Mouse (Mus musculus) C3H10T1/2 (cell line): ENCODE measurements around the gene Dnttip1. TPM values are rescaled to one million over a fixed set of nuclear protein-coding genes. Genes with fewer than 3 reads are reported as not detected.

ENCODE experiments used
- polyA plus RNA-seq, 2 experiments: library from polyadenylated mRNA; unstranded; fragments of >200 nt; fragmentation: generic; extraction: Trizol; gene quantifications; one replicate each; pipeline ENCODE4 v1.2.1; 2012; ENCODE audit warnings: missing spikeins in 2 of 2

The Dnttip1 gene
- polyA plus RNA-seq, result 10 to 100 TPM; 55.3 to 58.9 TPM

GRCm38 (mm10) chr2:164745843-164746479 lies at the start of gene Dnttip1, which contains the start of gene Wfdc3:
Dnttip1 (plus strand) TSS chr2:164745983.
Wfdc3 (minus strand) TSS chr2:164745931.

GRCm38 (mm10) chr2:164698201-164698600 lies 47.6 kb upstream of the Dnttip1 start, which contains the start of gene Spint4:
Spint4 (plus strand) TSS chr2:164698501.

GRCm38 (mm10) chr2:164715005-164715404 lies 30.8 kb upstream of the Dnttip1 start, which contains the start of gene Spint5:
Spint5 (plus strand) TSS chr2:164715305.

GRCm38 (mm10) chr2:164769258-164770037 lies 23.7 kb downstream of the Dnttip1 start, which contains the start of gene Ube2c:
Ube2c (plus strand) TSS chr2:164769898.

GRCm38 (mm10) chr2:164779481-164780086 lies 33.8 kb downstream of the Dnttip1 start, which contains the start of gene Tnnc2:
Tnnc2 (minus strand) TSS chr2:164779967.

GRCm38 (mm10) chr2:164785481-164786387 lies 40.0 kb downstream of the Dnttip1 start, which contains the start of gene Snx21:
Snx21 (plus strand) TSS chr2:164785823.

GRCm38 (mm10) chr2:164804533-164805331 lies 58.9 kb downstream of the Dnttip1 start, which contains the start of the genes Acot8 and Zswim3:
Acot8 (minus strand) TSS chr2:164804882.
Zswim3 (plus strand) TSS chr2:164805098.

Other genes with a start within 250 kb of the Dnttip1 start
- 100 to 1,000 TPM in 1 of 2 experiments, 10 to 100 TPM in 1; 77.8 to 142 TPM for gene Pigt, start 248.5 kb upstream of the Dnttip1 start, polyA plus RNA-seq
- not detected for gene Wfdc2, start 183.6 kb upstream of the Dnttip1 start, polyA plus RNA-seq
- not detected for gene Spint3, start 172.5 kb upstream of the Dnttip1 start, polyA plus RNA-seq
- not detected for gene Wfdc6a, start 160.5 kb upstream of the Dnttip1 start, polyA plus RNA-seq
- gene Eppin, start 152.4 kb upstream of the Dnttip1 start, polyA plus RNA-seq, result not detected
- not detected for gene Wfdc6b, start 132.5 kb upstream of the Dnttip1 start, polyA plus RNA-seq
- not detected for gene Wfdc8, start 132.4 kb upstream of the Dnttip1 start, polyA plus RNA-seq
- gene Wfdc16, start 107.2 kb upstream of the Dnttip1 start, polyA plus RNA-seq, result not detected
- gene Wfdc10, start 89.9 kb upstream of the Dnttip1 start, polyA plus RNA-seq, result not detected
- not detected for gene Wfdc9, start 89.4 kb upstream of the Dnttip1 start, polyA plus RNA-seq
- gene Wfdc11, start 71.9 kb upstream of the Dnttip1 start, polyA plus RNA-seq, result not detected
- gene Wfdc13, start 60.9 kb upstream of the Dnttip1 start, polyA plus RNA-seq, result under 1 TPM in 1 of 2 experiments, not detected in 1; 0.04 TPM
- gene Spint4, start 47.5 kb upstream of the Dnttip1 start, polyA plus RNA-seq, result not detected
- gene Spint5, start 30.7 kb upstream of the Dnttip1 start, polyA plus RNA-seq, result not detected
- gene Wfdc3, start 52 bp upstream of the Dnttip1 start, polyA plus RNA-seq, result 1 to 10 TPM in 1 of 2 experiments, under 1 TPM in 1; 0.27 to 1.1 TPM
- 100 to 1,000 TPM; 116 to 219 TPM for gene Ube2c, start 23.9 kb downstream of the Dnttip1 start, polyA plus RNA-seq
- gene Tnnc2, start 34.0 kb downstream of the Dnttip1 start, polyA plus RNA-seq, result under 1 TPM in 1 of 2 experiments, not detected in 1; 0.19 TPM
- 10 to 100 TPM; 29.7 to 50.1 TPM for gene Snx21, start 39.8 kb downstream of the Dnttip1 start, polyA plus RNA-seq
- gene Acot8, start 58.9 kb downstream of the Dnttip1 start, polyA plus RNA-seq, result 10 to 100 TPM; 10.7 to 19.9 TPM
- gene Zswim3, start 59.1 kb downstream of the Dnttip1 start, polyA plus RNA-seq, result 1 to 10 TPM; 2.1 to 4.9 TPM
- gene Zswim1, start 76.7 kb downstream of the Dnttip1 start, polyA plus RNA-seq, result 10 to 100 TPM in 1 of 2 experiments, 1 to 10 TPM in 1; 9.1 to 10.1 TPM
- under 1 TPM in 1 of 2 experiments, not detected in 1; 0.26 TPM for gene Spata25, start 82.6 kb downstream of the Dnttip1 start, polyA plus RNA-seq
- gene Ctsa, start 86.9 kb downstream of the Dnttip1 start, polyA plus RNA-seq, result 100 to 1,000 TPM in 1 of 2 experiments, 10 to 100 TPM in 1; 94.4 to 205 TPM
- gene Neurl2, start 87.5 kb downstream of the Dnttip1 start, polyA plus RNA-seq, result 1 to 10 TPM; 2.4 to 6.6 TPM
- 100 to 1,000 TPM in 1 of 2 experiments, 10 to 100 TPM in 1; 16.6 to 130 TPM for gene Pltp, start 111.7 kb downstream of the Dnttip1 start, polyA plus RNA-seq
- gene Pcif1, start 133.3 kb downstream of the Dnttip1 start, polyA plus RNA-seq, result 10 to 100 TPM; 56.7 to 65.1 TPM
- gene Zfp335, start 165.8 kb downstream of the Dnttip1 start, polyA plus RNA-seq, result 10 to 100 TPM in 1 of 2 experiments, 1 to 10 TPM in 1; 4.1 to 11.3 TPM
- 10 to 100 TPM in 1 of 2 experiments, under 1 TPM in 1; 0.49 to 19.7 TPM for gene Mmp9, start 194.8 kb downstream of the Dnttip1 start, polyA plus RNA-seq
- gene Slc12a5, start 214.8 kb downstream of the Dnttip1 start, polyA plus RNA-seq, result 1 to 10 TPM in 1 of 2 experiments, under 1 TPM in 1; 0.12 to 1.1 TPM